Mouse (Mus musculus) brain, embryonic 14.5 days (tissue): ENCODE results near the gene Blm.

Experiments
- CTCF ChIP-seq: fragments of 200-500 bp; IDR thresholded peaks from 2 replicates; pipeline ENCODE4 v1.5.1; 2012; ENCODE audit warnings: inconsistent platforms, mild to moderate bottlenecking, moderate library complexity, borderline replicate concordance; ENCODE audit not compliant: insufficient read depth, insufficient read length; ENCODE audit errors: extremely low read depth
- POLR2A ChIP-seq: fragments of 200-500 bp; IDR thresholded peaks from 2 replicates; pipeline ENCODE4 v1.6.1; 2012; ENCODE audit warnings: mild to moderate bottlenecking, inconsistent platforms, borderline replicate concordance; ENCODE audit not compliant: poor library complexity, insufficient read depth, insufficient read length, severe bottlenecking; ENCODE audit errors: extremely low read depth

- TF ChIP-seq POLR2A (no peak), CTCF (no peak)
Measured at GRCm38 (mm10) chr7:80427730-80428129, 107.2 kb downstream of the Blm start.
